Mouse (Mus musculus) adrenal gland, postnatal 36 days (tissue): ENCODE measurements at regions not wholly inside any gene's neighbourhood (a gene's known extent, or its start where the extent isn't known, plus 50 kb on each side); places are given as distances from the start of the nearest gene placed in this dataset.

Experiments
- DNase-seq, 2 experiments: peaks; one replicate each; pipeline ENCODE4 v3.0.0; 2021; ENCODE audit warnings: mixed read lengths in 1 of 2

GRCm38 (mm10) chr4:154726636-154727045, 59.0 kb upstream of the Actrt2 start:
- no peak for DNase-seq

DNA sequence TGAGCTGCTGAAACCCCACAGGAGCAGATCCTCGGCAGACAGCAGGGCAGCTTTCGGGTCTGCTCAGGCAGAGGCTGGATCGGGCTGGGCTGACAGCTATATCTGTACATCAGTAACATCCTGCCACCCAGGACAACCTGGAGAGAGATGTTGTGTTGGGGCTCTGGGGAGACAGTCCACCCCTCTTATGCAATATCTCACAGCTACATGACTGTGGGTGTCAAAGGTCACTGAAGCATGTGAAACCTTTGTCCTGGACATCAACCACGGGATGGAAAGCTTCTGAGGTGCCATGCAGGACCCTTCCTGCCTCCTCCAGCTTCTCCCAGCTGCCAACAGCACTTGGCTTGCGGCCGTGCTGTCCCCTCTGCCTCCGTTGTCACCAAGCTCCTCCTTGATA, 60.3 kb upstream of the Actrt2 start:
- no peak for DNase-seq

DNA sequence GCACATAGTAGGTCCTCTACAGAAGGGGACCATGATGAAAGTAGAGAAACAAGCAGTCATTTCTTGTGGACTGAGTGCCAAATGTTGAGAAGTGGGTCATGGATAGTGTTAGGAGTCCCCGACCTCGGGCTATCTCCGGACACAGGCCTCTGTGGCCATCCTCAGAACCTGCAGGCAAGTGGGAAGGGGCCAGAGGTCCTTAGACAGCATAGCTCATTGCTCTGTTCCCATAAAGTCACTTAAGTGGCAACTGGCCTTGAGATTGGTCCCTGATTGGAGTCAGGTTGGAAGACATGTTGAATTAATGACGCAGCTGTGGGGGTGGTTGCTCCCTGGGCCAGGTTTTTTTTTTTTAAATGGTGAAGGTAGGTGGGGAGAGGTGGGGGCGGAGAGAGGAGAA, 63.0 kb upstream of the Actrt2 start:
- no peak for DNase-seq

DNA sequence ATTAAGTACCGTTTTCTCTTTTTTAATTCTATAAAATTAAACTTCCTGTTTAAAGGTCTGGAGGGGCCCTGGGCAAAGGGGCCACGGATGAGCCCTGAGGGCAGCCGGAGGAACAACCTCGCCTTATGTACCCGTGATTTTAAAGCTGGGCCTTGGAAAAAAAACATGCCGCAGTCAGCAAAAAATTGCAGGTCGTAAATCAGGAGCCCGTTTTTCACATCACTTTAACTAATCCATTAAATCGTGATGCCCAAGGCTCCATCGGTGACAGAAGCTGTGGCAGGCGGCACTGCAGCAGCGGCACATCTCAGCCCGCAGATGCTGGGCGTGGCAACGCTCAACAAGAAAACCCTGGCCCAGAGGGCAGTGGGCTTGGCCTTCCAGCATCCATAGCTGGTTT, 63.7 kb upstream of the Actrt2 start:
- DNase-seq: no peak

- no peak for DNase-seq
Observed at GRCm38 (mm10) chr4:154736071-154736470, 68.4 kb upstream of the Actrt2 start.

DNA sequence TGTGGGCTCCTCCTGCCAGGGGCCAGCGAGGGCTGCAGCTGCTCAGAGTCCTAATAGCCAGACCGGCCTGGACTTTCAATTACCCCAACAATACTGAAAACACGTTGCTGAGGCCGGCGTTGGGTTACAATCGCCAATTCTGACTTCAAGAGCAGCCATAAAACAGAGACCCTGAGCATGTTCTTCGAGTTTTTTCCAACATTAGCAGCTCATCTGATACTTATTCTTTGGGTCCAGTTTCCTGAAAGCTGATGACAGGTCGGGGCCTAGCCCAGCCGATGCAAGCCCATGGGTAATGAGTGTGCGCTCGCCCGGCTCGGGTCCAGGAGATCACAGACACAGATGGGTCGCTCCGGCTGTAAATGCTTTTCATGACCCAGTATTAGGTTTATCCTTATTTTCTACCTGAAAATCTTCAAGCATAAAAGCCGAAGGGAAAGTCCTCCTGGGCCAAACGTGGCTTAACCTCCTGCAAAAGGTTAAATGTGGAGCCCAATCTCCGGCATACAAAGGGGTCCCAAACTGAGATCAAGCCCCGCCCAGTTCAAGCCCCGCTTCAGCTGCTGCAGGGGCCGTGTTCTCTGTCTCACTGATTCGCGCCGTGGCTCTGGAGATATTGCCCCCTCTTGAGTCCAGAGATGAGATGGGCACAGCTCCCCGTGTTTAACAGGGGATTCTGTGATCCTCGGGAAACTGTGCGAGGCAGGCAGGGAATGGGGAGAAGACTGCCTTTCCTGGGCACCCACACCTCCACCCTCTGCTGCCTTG, 73.6 kb upstream of the Actrt2 start:
- DNase-seq: no peak

- DNase-seq: no peak
Observed at GRCm38 (mm10) chr4:154746323-154747005, 78.8 kb upstream of the Actrt2 start.

DNA sequence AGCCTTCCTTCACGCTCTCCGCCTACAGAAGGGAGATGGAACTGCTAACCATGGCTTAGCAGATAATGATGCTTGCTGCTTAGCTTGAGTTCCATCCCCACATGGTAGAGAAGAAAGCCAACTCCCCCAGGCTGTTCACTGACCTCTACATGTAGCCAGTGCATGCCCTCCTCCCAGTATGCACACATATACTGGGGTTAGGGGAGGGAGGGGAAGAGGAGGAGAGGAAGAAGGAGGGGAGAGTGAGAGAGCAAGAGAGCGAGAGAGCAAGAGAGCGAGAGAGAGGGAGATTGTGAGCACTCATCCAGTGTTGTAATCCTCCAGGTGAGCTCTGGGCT, 79.3 kb upstream of the Actrt2 start:
- DNase-seq: no peak

DNA sequence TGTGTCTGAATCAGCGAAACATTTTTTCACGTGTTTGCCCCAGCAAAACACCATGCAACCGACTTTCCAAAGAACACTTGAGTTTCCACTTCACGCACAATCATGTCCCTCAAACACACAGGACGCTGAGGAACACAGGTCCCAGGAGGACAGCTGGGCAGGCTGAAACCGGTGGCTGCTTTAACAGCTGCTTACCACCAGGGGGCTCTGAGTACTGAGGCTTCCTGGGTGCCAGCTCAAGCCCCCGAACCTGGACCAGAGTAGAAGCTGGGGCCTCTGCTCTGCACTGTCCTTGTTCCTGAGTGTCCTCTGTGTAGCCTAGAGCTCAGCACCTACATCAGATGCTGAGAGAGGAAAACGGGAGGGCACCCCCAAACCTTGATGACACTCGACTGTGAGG, 81.5 kb upstream of the Actrt2 start:
- peak; percentile 12 to 40 for DNase-seq

DNA sequence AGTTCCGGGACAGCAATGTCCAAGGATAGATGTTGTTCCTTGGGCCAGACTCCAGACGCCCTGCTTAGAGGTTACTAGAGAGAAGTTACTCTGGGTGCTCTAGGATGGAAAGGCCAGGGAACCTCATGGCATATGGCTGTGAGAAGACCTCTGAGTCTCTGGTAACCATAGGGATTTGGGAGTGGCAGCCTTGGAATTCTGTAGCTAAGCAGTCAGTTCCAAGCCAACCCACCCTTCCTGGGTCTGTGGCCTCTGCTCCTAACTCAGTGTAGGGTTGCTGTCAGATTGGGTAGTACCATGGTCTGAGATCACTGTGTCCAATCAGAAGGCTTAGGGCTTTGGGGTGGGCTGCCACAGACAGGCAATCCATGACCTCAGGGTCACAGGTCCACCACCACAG, 82.3 kb upstream of the Actrt2 start:
- DNase-seq: no peak

- no peak for DNase-seq
Observed at GRCm38 (mm10) chr4:154750440-154751107, 82.9 kb upstream of the Actrt2 start.

DNA sequence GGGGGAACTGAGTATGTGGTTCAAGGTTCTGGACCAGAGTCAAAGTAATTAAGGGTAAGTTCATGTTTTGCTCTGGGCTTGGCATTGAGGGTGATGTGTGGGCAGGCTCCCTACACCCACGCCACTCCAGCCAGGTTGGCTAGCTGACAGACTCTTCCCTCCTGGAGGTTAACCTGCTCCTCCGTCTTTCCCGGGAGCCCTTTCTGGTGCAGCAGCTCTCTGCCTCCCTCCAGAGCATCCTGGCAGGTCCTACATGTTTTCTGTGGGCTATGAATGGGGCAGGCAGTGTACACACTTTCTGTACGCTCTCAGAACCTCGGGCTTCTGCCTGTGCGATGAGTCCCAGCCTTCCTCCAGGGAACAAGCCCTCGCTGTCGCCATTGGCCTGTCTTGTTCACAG, 82.8 kb upstream of the Ttc34 start:
- no peak for DNase-seq

DNA sequence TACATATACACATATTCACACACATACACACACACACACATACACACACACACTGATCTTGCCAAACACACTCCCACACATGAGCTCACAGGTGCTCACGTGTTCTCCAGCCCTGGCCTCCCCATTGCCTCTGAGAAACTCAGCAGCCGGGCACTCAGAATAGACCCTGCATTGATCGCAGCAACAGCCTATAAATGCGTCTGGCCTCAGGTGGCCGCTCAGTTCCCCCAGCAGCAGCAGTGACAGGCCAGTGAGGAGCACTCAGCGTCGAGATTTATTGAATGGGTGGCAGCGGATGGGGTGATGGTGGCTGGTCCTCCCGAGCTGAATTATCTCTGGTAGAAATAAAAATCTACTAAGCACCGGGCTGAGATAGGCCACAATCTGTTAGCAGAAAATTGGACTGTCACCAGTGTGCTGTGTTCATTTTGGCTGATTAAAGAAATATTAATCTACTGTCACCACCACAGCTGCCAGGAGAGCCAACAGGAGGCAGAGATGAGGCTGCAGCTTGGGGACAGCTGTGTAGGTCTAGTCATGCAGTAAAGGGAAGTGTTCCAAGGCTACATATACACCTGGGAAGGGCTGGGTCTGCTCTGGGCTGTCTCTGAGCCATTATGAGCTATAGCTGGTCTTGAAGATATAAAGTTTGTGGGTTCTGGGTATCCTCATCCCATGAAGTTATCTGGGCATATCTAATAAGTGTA, 80.4 kb upstream of the Ttc34 start:
- DNase-seq: no peak

GRCm38 (mm10) chr4:154759881-154760280, 77.4 kb upstream of the Ttc34 start:
- no peak for DNase-seq

DNA sequence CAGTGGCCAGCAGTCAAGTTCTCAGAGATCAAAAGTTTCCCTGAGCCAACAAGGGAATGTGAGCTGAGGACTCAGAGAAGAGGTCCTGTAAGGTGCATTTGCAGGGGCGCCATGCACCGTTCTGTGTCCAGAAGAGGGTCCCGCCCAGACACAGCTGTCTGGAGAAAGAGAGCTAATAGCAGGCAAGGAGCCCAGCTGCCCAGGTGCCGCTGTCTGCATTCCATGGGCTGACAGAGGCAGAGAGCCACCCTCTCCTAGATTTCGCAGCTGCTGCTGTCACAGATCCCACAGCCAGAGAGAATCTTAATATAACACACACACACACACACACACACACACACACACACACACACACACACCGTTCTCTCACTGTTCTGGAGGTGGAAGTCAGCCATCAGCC, 73.0 kb upstream of the Ttc34 start:
- DNase-seq: no peak

DNA sequence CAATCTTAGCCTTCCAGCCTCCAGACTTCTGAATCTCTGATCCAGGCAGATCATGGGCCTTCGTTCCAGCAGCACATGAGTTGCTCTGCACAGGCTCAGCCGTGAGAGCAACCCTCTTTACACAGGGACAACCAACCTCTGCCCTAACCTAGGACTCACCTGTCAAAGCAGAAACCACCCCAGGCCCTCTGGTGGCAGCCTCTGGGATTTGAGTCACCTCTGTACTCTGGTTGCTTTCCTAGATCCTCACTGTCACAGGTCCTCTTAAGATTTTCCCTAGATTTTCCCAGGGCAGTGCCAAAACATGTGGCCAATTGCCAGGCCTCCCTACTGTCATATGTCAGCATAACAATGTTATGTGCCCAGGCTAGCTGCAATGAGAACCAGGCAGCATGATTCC, 71.1 kb upstream of the Ttc34 start:
- DNase-seq: no peak

DNA sequence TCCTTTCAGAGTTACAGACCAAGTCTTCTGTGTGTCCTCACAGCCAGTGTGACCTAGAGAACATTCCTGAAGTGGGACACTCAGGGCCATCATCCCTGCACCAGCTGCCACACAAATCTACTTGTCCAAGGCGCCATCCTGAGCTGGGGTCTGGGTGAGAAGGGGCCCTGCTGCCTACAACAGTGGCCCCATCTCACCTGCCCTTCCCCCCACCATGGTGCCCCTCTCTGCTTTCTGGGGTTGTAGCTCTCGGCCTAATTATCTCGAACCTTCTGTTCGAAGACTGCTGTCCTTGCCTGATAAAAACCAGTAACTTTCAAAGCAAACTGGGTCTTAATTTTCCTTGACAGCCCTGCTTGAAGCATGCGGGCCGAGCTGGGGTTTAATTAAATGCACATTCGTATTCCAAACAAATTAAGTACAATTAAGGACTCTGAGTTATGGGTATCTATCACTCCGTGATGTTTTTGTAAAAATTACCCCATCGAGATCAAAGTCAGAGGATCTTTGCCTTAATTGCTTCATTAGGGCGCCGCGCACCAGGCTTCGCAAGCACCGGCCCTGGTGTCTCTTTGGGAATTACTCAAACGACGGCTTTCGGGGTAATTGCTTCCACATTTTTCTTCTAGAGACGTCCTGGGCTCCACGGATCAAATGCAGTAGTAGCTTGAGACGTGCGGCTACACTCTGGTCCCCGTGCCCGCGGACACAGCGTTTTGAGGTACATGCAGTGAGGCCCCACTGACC, 65.8 kb upstream of the Ttc34 start:
- DNase-seq: no peak

DNA sequence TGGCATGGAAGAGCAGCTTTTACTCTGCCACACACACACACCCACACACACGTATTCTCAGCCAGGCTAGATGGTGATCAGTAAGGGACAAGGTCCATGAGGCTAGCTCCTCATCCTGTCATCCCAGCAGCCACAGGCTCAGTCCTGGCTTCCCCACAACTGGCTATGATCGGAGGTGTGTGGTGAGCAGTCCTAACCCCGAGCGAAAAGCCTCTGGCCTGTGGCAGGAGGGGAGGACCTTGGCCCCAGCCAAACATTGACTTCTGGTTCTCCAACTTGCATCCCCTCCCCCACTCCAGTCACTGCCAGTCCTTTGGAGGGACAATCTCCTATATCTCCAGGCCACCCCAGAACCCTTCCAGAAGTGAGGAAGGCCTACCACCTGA, 65.2 kb upstream of the Ttc34 start:
- no peak for DNase-seq

DNA sequence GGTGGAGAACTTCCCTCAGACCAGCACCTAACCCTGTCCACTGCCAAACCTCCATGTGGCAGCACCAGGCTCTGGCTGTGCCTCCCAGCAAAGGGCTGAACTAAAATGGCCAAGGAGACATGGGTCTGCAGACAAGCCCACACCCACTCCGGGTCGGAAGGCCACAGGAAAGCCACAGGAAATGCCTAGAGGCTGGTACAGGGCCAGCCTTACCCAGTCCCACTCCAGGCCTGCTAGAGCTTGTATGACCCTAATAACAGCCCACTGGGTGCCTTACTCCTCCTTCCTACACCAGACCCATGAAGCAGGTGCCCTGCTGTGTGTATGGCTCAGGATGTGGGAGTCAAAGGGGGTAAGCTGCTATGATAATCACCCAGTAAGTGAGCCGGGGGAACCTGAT, 63.4 kb upstream of the Ttc34 start:
- DNase-seq: no peak

DNA sequence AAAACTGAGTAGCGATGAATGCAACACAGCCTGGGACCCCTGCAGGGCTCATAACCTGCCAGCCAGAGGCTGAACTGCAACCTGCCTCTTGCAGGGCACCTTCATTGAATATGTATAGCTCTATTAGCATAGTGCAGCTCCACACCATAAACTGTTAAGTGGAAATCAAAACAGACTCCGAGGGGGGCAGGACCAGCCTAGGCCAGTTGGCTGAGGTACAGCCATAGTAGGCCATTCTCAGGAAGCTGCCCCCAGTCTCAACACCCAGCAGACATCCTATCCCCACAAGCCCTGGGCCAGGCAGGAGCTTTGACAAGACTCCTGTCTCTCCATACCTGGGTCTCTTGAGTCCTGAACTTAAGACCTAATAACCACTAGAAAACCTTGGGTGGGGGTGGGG, 62.9 kb upstream of the Ttc34 start:
- no peak for DNase-seq

- DNase-seq: no peak
Observed at GRCm38 (mm10) chr4:154778818-154779217, 58.4 kb upstream of the Ttc34 start.

GRCm38 (mm10) chr4:154781391-154781790, 55.9 kb upstream of the Ttc34 start:
- DNase-seq: peak in 1 of 2 experiments; percentile 22
